Mouse (Mus musculus) C2C12 (cell line): ENCODE measurements around the gene Rassf3. TPM values are rescaled to one million over a fixed set of nuclear protein-coding genes. Genes with fewer than 3 reads are reported as not detected.

Source experiments
- H3K27me3 ChIP-seq: one replicate; pipeline ENCODE4 v1.6.1; 2011; ENCODE audit not compliant: control insufficient read depth, insufficient read depth, insufficient read length
- H3K36me3 ChIP-seq: one replicate; pipeline ENCODE4 v1.6.1; 2011; ENCODE audit not compliant: control insufficient read depth, insufficient read depth
- H3K4me3 ChIP-seq: one replicate; pipeline ENCODE4 v1.5.1; 2011; ENCODE audit warnings: mild to moderate bottlenecking, control low read depth; ENCODE audit not compliant: poor library complexity, insufficient read depth, severe bottlenecking
- H3K79me2 ChIP-seq: one replicate; pipeline ENCODE4 v1.6.1; 2011; ENCODE audit not compliant: control insufficient read depth, insufficient read depth
- H3K79me3 ChIP-seq: one replicate; pipeline ENCODE4 v1.6.1; 2011; ENCODE audit warnings: low read depth, control low read depth
- H3ac ChIP-seq: one replicate; pipeline ENCODE3; 2011; ENCODE audit warnings: low read depth; ENCODE audit not compliant: control insufficient read depth, insufficient read length
- CEBPB ChIP-seq: IDR thresholded peaks from one replicate; pipeline ENCODE4 v1.6.1; 2011; ENCODE audit warnings: low read depth, mild to moderate bottlenecking, control low read depth, moderate library complexity
- CTCF ChIP-seq: IDR thresholded peaks from one replicate; pipeline ENCODE4 v1.5.1; 2011; ENCODE audit not compliant: control insufficient read depth, insufficient read depth, insufficient read length
- FOSL1 ChIP-seq: IDR thresholded peaks from one replicate; pipeline ENCODE4 v1.8.0; 2011; ENCODE audit warnings: mild to moderate bottlenecking, low read length; ENCODE audit not compliant: poor library complexity, insufficient read depth, severe bottlenecking
- MAX ChIP-seq: IDR thresholded peaks from one replicate; pipeline ENCODE4 v1.6.1; 2011; ENCODE audit warnings: mild to moderate bottlenecking, control low read depth
- MYOD1 ChIP-seq: IDR thresholded peaks from one replicate; pipeline ENCODE4 v1.6.1; 2011; ENCODE audit warnings: low read depth; ENCODE audit not compliant: control insufficient read depth, insufficient read length
- MYOG ChIP-seq: IDR thresholded peaks from one replicate; pipeline ENCODE4 v1.6.1; 2011; ENCODE audit not compliant: control insufficient read depth, insufficient read length; ENCODE audit errors: extremely low read depth
- USF1 ChIP-seq: IDR thresholded peaks from one replicate; pipeline ENCODE4 v1.6.1; 2011; ENCODE audit warnings: low read depth, mild to moderate bottlenecking, control low read depth, moderate library complexity
- polyA plus RNA-seq: library from polyadenylated mRNA; unstranded; fragments of >200 nt; fragmentation: generic; extraction: Trizol; gene quantifications from one replicate; pipeline ENCODE4 v1.2.1, GENCODE M21; 2012; ENCODE audit warnings: missing spikeins

The Rassf3 gene
- polyA plus RNA-seq, 1 experiment, result 8.9 TPM

DNA sequence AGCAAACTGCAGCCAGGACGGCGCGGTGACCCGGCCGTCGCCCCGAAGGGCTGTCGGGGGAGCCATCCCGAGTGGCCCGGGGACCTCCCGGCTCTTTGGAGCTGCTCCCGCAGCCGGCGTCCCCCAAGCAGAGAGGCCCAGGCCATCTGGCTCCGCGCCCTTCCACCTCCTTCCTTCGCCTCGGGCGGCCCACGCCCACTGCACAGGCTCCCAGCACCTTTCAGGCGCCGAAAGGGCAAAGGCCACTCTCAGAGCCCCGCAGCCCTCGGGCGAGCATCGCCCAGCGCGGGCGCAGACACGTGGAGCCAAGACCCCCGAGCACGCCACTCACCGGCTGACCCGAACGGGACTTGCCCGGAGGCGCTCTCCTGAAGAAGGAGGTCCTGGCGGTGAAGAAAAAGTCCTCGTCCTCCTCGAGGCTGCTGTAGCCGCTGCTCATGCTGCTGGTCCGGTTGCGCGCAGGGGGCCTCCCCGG lies 438 bp downstream of the Rassf3 start:
- Histone ChIP-seq H3K79me2 (peaks cover 24% of the 10 kb centered on the region), H3K4me3 (peak overlapping the region; percentile 52), H3K36me3 (no peaks in the 10 kb centered on the region), H3K79me3 (peaks cover 9% of the 10 kb centered on the region), H3K27me3 (no peaks in the 10 kb centered on the region), H3ac (peak overlapping the region; percentile 96)
- TF ChIP-seq MAX (no peak), FOSL1 (no peak), CTCF (no peak), CEBPB (no peak), MYOD1 (no peak), USF1 (no peak), MYOG (no peak)

DNA sequence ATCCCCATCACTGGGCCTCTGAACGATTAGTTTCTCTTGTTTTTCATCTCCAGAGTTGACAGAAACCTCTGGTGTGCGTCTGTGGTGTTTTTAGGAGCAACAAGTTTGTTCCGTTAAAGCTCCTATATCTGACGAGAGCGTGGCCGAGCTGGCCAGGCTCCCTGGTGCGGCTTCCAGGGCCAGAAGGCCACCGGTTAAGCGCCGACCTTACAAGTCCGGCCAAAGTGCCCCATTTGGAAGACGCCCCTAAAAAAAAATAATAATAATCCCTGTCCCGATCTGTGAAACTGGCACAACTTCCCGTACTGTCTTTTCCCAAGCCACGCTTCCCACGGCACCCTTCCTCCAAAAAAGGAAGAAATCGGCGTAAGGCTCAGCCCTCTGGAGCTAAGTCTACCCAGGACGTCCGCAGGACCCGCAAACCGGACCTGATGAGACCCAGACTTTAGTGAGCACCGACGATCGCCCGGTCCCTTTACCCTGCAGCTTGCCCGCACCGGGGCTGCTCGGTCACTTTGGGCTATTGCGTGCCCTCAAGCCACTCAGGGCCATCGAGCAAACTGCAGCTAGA lies 961 bp downstream of the Rassf3 start:
- Histone ChIP-seq H3K36me3 (no peaks in the 10 kb centered on the region), H3K79me2 (peaks cover 28% of the 10 kb centered on the region)

DNA sequence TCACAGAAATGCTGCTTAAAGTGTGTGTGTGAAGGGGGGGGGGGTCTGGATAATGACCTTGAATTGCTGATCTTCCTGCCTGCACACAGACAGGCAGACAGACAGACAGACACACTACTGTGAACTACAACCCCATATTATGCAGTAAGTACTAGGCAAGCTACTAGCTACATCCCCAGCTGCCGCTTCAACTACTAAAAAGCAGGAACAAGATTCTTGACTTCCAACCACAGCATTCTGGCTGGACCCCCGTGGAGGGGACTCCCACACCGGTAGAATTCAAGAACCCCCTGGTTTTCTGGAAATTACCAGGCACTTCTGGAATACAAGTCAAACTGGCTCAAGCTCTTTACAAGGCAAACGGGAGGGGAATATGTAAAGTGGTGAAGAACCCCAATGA lies 1.9 kb downstream of the Rassf3 start:
- Histone ChIP-seq H3K36me3 (no peaks in the 10 kb centered on the region), H3K79me2 (peaks cover 37% of the 10 kb centered on the region), H3ac (peak overlapping the region; percentile 43), H3K79me3 (peaks cover 9% of the 10 kb centered on the region), H3K27me3 (no peaks in the 10 kb centered on the region), H3K4me3 (no peak overlapping the region)
- TF ChIP-seq MYOG, result no peak
- TF ChIP-seq CTCF, result no peak
- TF ChIP-seq FOSL1, result no peak
- TF ChIP-seq MAX, result no peak
- TF ChIP-seq MYOD1, result no peak
- no peak for TF ChIP-seq USF1
- no peak for TF ChIP-seq CEBPB

More for the DNA sequence above, 961 bp downstream of the Rassf3 start:
- no peaks in the 10 kb centered on the region for H3K27me3 ChIP-seq
- peak overlapping the region; percentile 96 for H3ac ChIP-seq
- H3K4me3 ChIP-seq, result peak overlapping the region; percentile 52
- peaks cover 9% of the 10 kb centered on the region for H3K79me3 ChIP-seq
- TF ChIP-seq CEBPB (no peak), FOSL1 (no peak), USF1 (no peak), MYOG (no peak), CTCF (no peak), MAX (no peak), MYOD1 (no peak)

DNA sequence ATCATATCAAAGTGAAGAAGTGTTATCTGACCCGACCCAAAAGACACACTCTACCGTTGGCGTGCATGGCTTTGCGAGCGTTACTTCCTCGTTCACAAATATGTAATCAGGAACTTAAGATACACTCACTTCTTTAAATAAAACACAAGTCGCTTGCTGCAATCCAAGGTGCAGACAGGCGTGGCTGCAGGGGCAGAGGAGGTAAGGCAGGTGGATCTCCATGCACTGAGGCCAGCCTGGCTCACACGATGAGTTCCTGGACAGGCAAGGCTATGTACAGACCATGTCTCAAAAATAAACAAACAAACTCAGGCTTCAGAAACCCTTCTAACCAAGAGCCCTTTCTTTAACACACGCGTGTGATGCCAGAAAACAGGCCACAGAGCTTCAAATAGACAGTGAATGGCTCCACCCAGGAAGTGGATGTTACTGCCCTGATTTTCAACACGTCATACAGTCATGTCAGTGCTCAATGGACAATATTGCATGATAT lies 2.4 kb downstream of the Rassf3 start:
- TF ChIP-seq CEBPB, result no peak
- no peak for TF ChIP-seq MYOG
- no peak for TF ChIP-seq MYOD1
- no peak for TF ChIP-seq FOSL1
- no peak for TF ChIP-seq MAX
- TF ChIP-seq USF1, result no peak
- no peak for TF ChIP-seq CTCF
- Histone ChIP-seq H3K79me3 (peaks cover 9% of the 10 kb centered on the region), H3K27me3 (no peaks in the 10 kb centered on the region), H3K36me3 (no peaks in the 10 kb centered on the region), H3K4me3 (no peak overlapping the region), H3K79me2 (peaks cover 42% of the 10 kb centered on the region), H3ac (no peak overlapping the region)

DNA sequence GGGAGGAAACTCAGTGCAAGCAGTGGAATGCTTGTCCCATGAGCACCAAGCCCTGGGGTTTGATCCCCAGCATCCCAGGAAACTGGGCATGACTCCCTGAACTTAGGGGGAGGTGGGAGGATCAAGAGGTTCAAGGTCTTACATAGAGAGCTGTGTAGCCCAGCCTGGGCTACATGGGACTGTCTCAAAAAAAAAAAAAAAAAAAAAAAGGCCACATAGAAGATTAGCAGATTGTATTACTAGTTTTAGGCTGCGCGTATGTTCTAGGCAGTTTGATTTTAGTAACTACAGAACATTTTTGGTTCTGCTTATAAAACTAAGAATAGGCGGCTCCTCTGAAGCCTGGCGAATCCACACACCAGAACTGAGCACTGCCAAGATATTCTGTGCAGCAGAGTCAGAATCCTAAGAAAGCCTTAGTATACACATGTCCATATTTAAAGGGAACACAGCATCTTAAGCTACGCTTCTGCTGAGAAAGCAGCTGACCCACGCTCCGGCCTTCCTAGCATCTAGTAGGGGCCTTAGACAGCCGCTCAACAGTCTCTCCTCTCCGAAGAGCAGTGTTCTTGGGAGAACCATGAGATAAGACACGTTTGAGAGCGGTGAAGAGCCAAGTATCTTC lies 3.4 kb downstream of the Rassf3 start:
- H3ac ChIP-seq, result no peak overlapping the region
- H3K4me3 ChIP-seq, result no peak overlapping the region
- H3K36me3 ChIP-seq, result no peaks in the 10 kb centered on the region
- H3K79me2 ChIP-seq, result peaks cover 53% of the 10 kb centered on the region
- no peaks in the 10 kb centered on the region for H3K27me3 ChIP-seq
- H3K79me3 ChIP-seq, result peaks cover 9% of the 10 kb centered on the region
- TF ChIP-seq MYOD1, result no peak
- TF ChIP-seq MAX, result no peak
